Mouse (Mus musculus) layer of hippocampus, postnatal 10 days (tissue): ENCODE measurements around the gene Myh7b. TPM values are rescaled to one million over a fixed set of nuclear protein-coding genes. Genes with fewer than 3 reads are reported as not detected.
A peak's percentile ranks its signal among the peaks of the same experiment; 100 is the strongest.

Experiments used
- DNase-seq, 2 experiments: peaks; one replicate each; pipeline ENCODE4 v3.0.0; 2021; ENCODE audit warnings: low spot score in 2 of 2
- total RNA-seq, 2 experiments: library from RNA; stranded (reverse); gene quantifications; 2 replicates each; pipeline ENCODE4 v1.2.3; 2021

Gene Myh7b
- total RNA-seq, 2 experiments from 2014 or later = 2.6 to 4.2 TPM

DNA sequence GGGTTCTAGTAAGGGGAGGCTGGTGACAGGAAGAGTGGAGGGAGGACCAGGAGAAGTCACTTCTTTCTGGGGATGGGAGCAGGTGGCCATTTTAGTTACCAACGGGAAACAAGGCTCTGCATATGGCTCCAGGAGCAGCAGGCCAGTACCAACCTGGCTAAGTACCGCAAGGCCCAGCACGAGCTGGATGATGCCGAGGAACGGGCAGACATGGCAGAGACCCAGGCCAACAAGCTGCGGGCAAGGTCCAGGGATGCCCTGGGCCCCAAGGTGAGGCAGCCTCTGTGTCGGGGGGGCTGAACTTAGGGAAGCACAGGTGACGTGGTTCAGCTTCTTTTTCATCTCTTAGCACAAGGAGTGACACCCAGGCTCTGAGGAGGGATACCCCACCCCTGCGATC is 22.7 kb downstream of the Myh7b start:
- no peak for DNase-seq

DNA sequence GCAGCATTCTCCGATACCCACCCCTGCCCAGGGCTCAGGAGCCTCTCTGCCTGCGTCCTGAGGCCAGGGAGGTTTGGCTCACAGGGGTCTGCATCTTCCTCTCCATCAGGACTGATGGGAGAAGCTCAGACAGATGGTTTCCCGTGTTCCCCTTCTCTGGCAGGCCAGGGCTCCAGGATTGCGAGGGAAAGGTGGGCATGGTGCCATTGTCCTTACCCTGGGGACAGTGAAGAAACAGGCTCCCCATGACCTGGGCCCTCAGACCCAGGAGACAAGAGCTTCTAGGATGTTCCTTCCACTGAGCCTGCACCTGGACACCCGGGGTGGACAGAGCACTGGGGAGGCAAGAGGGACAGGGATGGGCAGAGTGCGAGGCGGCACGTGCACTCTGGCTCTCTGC is 23.6 kb downstream of the Myh7b start:
- DNase-seq = no peak

DNA sequence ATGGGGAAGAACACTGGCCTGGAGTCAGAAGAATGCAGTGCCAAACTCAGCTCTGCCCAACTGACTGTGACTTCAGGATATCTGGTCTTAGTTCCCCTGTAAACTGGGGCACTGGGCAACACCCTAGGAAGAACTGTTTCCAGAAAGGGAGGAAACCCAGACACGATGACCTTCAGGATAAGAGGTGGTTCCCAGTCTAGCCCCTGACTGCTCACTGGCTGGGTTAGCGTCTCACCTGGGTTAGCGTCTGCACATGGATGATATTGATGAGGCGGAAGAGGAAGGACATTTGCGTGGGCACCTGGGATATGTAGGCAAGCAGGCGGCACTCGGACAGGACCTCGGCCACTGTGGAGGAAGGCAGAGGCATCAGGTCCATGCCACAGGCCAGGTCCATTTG is 24.9 kb downstream of the Myh7b start:
- no peak for DNase-seq

DNA sequence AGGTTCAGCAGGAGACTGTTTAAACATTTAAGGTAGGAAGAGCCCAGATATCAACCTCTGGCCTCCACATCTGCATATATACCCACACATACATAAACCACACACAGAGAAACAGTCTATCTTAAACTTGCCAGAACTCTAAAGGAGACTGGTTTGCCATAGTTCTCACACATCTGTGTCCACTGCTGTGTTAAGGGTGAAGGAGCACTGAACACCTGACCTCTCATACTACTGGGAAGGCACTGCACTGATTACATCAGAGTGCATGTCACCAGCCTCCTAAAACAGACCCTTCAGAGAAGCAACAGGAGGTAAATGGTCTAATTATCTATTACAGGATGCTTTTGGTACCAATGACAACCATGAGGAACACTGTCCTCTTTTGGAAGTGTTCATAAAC is 25.9 kb downstream of the Myh7b start:
- DNase-seq = no peak

DNA sequence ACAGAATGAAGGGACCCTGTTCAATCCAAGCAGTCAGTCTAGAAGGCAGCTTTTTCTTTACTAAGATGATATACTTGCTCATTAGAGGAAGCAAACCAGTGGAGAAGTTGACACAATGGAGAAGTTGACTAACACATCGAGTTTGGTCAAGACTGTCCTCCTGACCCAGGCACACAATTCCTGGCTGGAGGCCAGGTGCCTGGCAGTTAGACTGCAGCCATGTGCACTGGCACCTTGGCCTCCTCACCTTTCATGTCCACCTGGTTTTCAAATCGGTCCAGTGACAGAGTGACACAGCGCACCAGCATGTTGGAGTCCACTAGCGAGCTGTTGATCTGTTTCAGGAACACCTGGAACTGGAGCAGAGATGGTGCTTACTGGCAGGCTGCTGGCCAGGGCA is 26.4 kb downstream of the Myh7b start:
- no peak for DNase-seq

DNA sequence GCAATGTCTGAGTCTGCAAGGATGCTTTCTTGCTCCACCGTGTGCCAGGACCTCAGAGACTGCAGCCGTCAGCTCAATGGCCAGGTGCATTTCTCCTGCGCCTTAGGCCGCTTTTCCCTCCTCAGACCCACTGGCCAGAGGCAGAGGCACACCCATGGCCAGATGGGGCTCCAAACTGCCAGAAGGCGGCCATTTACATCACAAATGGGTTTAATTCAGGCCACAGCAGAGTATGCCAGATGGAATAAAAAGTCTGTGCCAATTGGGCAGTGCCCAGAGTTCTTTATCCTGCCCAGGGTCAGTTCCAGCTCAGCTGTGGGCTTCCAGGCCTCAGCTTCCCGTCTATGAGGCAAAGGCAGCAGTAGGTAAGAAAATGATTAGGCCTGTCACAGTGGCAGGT is 29.6 kb downstream of the Myh7b start:
- DNase-seq = peak; percentile 63 to 66

DNA sequence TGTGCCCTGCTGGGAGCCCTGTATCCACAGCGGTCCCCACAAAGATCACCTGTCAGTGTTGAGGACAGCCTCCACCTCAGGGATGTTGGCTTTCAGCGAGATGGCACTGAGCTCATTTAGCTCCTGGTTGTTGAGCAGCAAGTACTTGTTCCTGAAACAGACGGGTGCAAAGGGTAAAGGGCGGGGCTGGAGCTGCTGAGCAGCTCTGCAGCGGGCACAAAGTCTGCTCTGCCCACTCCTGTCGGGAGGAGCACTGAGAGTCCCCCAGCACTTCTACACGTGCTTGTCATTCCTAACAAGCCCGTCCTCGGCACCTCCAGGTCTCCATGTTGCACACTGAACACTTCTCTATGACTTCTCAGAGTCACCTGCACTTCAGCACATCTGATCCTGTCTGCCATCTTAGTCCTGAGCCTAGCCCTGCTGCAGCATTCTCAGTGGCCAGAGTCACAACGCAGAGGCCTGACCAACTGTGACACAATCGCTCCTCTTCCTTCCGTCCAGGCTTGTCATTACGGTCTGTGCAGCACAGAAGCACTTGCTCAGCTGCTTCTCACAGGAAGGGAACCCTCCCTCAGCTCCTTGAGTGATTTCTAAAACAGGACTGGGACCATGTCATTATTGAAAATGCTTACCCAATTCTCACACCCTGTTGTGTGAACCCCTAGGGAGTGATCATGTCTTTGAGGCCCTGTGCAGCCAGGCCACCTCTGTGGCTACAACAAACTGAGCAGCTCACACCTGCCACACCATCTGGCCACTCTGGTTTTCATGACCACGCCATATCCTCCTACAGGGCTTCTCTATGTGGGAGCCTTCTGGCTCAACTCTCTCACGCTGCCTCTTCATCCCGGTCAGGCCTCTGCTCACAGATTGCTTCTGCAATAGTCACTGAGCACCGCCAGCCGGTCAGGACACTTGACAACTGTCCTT is 30.8 kb downstream of the Myh7b start:
- DNase-seq = no peak

DNA sequence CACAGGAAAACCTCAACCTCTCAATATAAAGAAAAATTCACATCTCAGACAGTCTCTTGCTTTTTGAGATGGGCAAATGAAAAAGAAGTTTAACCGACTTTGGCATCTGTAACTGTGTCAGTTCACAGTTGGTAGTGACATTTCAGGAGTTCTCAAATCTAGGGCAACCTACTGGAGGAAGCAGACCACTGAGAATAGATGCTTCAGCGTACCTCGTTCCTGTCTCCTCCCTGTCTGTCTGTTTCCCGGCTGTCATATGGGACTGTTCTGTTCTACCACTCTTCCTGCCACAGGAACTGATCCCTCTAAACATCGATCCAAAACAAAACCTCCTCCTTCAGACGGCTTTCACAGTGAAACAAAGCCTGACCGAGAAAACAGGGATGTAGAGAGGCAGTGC is 34.7 kb downstream of the Myh7b start:
- DNase-seq = no peak

DNA sequence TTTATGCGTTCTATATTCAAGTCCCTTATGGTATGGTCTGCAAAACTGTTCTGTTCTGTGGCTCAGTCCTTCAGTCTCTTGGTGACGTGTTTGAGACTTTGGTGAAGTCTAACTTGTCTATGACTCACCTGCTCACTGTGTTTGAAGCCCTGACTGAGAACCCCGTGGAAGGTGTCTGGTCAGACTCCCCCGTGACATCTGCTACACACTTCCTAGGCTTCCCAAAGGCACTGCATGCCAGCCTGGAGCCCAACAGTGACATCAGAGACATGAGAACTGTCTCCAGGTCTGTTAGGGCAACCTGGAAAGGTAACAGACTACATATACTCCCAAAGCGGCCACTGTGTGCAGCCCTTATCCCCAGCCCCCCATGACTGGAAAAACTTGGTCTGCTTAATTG is 41.6 kb downstream of the Myh7b start:
- DNase-seq = no peak

DNA sequence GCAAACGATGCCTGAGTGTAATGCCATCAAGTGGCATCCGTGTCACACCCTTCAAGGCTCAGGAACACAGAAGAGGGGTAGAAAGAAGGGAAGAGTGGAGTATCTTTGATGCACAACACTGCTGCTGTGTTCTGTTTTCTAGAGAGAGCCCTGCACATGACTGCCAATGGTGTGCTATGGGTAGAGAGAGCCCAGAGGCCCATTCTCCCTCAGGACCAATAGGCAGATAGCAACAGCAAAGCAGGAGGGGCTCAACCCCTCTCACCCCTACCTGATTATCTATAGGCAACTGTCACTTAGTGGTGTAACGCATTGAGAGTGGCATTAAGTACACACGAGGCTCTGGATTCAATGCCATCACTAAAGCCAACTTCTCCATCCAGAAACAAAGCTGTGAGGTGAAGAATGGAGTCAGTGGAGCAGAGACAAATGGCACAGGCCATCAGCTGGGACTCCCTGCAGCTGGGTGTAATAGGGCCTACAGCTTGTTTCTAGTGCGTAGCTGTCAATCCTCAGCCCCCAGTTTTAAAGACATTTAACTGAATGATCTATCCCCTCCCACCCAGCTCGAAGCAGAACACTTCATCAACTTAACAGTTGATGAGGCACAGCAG is 44.9 kb downstream of the Myh7b start:
- no peak for DNase-seq

DNA sequence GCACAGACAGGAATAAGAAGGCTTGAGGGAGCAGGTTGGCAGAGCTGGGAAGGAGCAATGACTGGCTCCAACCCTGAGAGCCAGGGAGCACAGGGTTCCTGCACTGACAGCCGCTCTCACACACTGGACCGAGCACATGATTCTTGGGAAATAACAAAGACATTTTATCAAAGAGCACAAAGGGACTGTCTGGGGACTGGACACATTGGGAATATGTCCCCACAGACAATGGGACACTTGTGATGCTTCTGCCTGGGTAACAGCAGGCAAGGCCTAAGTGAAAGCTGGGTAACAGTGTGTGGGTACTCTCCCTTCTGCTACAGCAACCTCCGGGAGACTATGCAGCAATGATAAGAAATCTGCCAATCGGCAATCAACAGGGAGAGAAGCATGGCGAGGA is 51.4 kb downstream of the Myh7b start:
- DNase-seq = no peak

DNA sequence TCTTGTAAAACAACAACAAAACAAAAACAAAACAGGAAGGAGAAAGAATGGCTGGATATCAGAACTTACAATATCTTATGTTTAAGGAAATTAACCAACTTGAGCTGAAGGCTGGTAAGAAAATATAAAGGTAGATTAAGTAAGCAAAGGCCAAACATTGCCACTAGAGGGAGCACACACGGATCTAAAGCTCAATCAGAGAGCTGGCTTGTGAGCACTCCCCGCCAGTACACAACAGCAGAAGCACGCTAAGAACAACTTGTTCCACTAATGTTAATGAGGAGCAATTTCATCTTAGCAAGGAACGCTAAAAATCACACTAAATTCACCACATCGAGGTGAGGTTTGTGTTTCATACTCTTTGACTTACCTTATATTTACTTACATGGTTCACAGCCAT is 52.1 kb downstream of the Myh7b start:
- DNase-seq = peak; percentile 46 to 64

DNA sequence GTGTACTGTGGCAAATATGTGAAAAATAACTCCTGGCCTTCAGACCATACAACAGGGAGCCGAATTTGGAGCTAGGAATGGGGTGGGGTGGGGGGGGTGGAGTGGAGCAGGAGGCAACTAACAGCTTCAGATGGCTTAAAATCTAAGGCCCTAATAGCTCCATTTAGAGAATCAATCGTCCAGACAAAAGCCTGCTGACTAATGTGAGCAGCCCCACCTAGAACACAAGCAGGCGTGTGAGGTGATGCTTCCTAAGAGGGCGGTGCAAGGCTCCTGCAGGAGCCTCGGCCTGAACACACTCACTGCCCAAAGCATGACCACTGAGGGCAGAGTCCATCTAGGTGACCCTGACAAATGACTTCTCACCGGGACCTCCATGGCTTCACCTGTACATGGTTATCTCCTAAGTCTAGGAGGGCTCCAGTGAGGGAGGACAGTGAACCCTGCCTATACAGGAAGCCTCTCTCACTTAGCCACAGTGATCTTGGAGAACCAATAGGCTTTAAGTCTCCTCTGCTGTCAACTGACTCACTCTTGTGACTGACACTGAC is 53.0 kb downstream of the Myh7b start:
- DNase-seq = no peak

DNA sequence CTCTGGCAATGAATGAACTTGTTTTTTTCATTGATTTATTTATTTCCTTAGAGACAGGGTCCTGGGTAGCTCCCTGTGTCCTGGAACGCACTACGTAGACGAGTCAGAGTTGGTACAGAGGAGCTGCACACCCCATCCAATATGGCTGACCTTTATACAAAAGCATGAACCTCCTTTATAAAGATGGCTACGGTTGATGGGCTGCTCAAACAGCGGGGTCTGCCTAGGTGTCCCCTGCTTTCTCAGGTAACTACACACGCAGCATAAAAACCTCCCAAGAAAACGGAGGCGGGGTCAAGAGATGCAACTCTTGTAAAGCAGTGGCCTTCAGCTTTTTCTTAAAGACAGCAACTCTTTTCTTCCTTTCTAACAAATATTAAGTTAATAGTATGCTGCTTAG is 56.9 kb downstream of the Myh7b start:
- no peak for DNase-seq

DNA sequence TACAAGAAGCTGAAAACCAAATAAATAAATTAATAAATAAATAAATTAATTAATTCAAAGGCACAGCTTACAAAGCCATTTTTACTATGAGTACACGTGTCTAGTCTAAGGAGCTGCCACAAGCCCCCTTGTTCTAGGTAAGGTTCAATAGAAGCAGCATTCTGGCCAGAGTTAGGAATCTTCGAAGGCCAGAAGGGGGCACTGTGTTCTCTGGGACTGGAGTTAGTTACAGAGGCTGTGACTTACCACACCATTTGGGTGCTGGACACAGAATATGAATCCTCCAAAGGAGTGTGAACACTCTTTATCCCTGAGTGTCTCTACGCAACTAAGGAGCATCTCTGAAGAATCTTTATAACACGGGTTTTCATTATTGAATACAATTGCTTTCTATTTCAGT is 57.4 kb downstream of the Myh7b start:
- DNase-seq = peak in 1 of 2 experiments; percentile 30

DNA sequence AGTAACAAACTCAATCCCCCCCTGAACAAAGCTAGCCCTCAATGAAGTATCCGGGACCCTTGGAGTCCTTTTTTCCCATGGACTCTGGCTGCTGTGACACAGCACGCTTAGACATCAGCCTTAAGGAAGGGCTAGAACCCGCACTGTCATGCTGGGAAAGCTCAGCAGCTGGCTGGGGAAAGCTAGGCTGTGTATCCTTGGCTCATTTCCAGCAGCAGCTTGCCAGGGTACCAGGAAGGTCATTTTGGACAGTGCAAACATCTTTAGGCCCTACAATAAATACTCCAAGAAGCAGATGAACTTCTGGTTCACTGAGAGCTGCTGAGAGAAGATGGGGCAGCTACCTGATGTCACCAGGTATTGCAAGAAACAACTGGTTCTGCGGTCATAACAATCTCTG is 60.2 kb downstream of the Myh7b start:
- no peak for DNase-seq

DNA sequence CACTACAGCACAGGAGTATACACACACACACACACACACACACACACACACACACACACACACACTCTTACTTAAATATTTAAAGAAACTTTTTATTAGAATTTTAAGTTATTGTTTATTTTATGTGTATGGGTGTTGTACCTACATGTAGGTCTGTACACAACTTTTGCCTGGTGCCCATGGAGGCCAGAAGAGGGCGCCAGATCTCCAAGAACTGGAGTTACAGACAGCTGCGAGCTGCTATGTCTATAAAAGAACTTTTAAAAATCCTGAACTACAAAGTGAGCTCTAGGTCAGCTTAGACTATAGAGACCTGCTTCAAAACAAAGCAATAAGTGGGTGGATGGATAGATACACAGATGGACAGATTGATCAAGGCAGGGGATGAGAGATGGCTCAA is 62.5 kb downstream of the Myh7b start:
- peak; percentile 55 to 65 for DNase-seq

DNA sequence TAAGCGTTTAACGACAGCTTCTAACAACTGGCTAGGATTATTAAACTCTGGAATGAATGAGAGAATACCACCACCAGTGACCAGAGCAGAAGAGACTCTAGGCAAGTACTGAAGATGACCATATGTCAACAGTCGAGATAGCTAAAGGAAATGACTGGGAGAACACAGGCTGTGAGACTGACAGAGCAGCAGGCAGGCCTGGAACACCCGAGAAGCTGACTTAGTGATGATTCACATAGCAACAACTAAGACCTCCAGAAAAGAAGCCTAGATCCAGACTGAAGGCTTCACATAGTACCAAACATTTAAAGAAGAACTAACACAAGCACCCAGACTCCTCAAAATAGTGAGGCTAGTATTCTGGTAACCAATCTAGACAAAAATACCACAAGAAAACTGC is 64.1 kb downstream of the Myh7b start:
- DNase-seq = no peak

DNA sequence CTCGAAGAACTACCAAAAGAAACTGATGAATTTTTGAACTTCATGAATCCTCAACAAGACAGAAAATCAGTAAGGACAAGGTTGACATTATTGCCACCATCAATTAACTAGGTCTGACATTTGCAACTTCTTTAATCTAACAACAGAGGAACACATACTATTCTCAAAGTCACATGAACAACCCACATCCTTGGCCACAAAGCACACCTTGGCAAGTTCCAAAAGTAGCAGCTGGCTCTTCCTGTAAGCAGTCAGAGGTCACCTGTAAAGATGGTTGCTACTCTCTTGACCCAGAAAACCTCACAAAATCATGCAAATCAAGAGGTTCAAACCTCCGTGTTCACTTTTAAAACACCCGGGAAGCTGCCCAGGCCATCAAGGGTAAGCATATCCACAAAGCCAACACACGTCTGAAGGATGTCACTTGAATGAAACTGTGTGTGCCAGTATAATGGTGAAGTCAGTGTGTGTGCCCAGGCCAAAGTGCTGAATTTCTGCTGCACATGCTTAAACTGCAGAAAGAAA is 68.6 kb downstream of the Myh7b start:
- DNase-seq = no peak

DNA sequence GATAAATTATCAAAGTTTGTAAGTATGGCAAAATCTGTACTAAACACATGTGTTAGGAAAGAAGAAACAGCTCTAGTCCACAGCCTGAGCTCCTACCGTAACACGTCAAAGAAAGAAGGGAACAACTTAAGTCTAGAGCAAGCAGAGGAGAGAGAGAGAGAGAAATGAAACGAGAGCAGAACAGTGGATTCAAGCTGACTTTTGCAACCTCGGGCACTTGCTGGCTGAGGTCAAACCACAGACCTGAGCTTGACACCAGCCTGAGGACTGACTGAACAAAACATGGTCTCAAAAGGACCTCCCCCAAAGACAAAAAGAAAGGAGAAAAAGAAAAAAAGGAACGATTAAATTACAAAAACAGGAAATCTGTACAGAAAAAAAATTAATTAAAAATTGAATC is 69.6 kb downstream of the Myh7b start:
- DNase-seq = no peak

DNA sequence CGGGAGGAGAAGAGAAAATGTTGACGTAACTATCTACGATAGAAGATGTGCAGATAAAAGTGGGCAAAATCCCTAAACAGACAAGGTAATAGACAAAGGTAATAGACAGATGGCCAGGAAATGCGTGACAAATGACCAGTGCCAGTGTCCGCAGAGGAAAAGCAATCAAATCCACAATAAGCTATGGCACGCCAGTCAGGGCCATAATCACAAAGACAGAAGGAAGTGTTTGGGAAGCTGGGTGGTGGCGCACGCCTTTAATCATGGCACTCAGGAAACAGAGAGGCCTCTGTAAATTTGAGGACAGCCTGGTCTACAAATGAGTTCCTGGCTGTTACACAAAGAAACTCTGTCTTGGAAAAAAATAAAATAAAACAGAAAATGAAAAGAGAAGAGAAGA is 70.2 kb downstream of the Myh7b start:
- DNase-seq = no peak

DNA sequence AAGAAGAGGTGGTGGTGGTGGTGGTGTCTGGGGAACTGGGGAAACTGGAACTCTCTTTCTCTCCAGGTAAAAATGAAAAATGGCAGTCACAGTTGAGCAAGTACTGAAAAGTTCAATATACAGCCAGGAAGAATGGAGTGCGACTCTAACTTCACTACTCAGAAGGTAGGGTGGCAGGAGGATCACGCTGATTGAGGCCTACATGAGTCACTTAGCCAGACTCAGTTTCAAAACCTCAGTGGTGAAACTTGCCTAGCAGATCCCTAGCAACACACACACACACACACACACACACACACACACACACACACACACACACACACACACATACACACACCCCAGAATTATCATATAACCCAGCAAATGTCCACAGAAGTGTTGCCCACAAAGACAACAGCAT is 70.9 kb downstream of the Myh7b start:
- no peak for DNase-seq
